Mouse (Mus musculus) cerebellum, adult 18-20 months (tissue): ENCODE measurements around the gene Ipo13.

Source experiments
- DNase-seq, 2 experiments: peaks; one replicate each; pipeline ENCODE4 v3.0.0; 2021

Ipo13 gene

DNA sequence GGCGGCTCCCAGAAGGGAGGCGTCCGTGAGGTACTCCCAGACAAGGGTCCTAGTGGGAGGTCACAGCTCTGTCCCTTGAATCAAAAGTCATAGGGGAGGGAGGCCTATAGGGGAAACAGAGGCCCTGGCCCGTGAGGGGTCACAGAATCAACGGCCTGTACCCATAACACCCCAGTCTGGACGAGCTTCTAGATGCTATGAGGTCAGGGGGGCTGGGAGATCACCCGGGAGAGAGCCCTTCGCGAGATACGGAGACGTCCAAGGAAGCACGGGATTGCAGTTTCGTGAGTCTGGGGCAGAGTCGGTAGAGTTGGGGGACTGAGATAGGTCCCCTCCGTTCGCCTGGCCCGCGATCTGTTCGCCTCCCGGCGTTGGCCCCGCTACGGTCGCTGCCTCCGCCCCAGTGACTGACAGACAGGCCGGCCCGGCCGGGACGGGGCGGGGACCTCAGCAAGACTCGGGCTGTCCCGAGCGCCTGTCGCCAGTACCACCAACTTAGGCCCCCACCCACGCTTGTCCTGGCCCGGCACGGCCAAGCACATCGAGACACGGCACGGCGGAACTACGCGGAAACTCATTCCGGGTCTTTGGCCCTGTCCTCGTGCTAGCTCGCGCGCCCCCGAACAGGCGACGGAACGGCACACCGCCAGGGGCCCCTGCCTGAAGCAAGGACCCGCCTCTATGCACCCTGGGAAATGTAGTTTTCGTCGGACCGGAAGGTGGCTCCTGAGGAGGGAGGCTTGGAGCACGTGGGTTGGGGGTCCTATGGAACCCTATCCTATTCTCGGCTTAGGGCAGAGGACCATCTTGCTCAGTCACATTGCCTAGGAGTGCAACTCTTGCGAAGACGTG lies at the start of gene Ipo13:
TSS of gene Ipo13 (minus strand) at position 409 of the 852 bp plus-strand sequence.
- DNase-seq = peak; percentile 91 to 95

DNA sequence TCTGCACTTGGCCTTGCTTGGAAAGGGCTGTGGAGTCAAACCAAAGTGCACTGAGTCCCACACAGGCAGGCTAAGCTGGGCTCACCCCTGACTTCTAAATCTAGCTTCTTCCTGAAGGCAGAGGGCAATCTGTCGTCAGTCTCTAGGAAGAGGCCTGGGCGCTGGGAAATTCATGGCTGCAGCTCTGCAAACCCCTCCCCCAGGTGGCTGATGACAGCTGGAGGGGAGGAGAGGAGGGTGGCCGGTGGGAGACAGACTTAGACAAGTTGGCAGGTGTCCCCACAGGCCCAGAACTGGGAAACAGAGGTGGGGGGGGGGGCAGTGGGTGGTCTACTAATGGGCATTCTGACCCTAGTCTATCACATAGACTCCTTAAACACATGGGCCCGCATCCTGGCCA lies 42.7 kb upstream of the Ipo13 start:
- no peak for DNase-seq

DNA sequence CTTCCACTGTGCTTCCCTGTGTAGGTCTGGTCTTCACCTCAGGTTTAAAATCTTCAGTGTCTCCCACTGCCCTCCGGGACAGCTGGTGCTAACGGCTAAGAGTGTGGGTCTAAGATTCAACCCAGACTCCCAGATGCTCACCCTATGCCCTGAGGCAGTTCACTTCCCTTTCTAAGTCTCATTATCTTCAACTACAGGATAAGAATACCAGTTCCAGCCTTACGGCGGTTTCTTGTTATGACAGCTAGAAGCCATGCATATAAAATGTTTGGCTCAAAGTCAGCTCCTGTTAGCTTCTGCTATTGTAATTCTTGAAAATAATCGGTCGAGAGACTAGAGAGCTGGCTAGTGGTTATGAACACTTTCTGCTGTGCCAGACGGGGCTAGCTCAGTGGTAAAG lies 32.7 kb upstream of the Ipo13 start:
- DNase-seq = no peak

DNA sequence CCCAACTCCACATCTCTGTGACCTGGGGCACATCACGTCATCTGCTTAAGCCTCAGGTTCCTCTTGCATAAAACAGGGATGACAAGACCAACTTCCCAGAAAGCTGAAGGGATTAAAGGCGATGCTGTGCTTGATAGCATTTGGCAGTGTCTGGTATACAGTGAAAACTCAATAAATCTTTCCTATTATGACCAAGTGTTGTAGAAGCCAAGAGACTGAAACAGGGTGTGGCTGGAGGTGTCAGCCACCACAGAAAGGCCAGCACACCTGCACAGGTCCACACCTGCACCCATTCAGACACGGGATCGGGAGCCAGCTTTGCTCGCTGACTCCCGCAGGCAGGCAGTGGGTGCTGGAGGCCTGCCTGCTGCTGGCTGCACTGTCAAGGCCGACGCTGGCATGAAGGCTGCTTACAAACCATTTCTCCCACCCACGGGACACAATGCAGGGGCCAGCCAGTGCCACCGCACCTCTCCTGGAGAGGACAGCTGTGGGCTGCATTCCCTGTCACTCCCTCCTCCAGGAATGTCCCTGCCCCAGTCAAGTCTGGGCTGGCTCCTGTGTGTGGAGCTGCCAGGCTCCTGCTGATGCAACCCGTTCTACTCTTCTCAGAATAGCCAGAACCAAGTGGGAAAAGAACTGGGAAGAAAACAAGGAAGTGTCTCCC lies 32.0 kb upstream of the Ipo13 start:
- no peak for DNase-seq

DNA sequence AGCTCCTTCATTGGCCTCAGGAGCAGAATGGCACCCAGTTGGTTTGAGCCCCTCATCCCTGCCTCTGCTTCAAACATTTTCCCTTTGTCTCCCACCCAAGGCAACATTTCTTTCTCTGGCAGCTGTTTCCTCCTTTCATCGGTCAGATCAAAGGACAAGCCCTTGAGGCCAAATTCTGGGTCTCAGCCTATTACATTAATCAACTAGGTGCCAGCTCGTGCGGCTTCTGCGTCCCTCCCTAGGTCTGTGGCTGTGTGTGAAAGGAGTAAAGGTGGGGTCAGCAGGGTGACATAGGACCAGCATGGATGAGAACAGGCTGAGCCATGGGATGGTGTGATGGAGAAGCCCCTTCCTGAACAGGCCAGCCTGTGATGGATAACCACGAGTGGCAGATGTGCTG lies 28.5 kb upstream of the Ipo13 start:
- DNase-seq = no peak

DNA sequence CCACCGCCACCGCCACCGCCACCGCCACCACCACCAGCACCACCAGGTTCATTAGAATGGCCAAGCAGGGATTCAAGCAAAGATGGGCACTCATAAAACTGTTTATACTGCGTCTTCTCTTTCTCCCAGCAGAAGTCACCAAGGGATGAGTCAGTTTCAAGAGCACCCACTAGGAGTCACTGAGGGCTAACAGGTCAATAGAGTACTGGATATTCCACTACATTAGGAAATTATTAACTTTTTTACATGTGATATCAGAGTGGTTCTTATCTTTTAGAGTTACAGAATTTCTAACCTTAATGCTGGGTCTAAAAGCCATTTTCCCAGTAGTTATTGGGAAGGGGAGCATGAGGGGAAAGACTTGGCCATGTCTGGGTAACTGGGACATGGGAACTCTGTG lies 22.2 kb upstream of the Ipo13 start:
- DNase-seq = no peak

DNA sequence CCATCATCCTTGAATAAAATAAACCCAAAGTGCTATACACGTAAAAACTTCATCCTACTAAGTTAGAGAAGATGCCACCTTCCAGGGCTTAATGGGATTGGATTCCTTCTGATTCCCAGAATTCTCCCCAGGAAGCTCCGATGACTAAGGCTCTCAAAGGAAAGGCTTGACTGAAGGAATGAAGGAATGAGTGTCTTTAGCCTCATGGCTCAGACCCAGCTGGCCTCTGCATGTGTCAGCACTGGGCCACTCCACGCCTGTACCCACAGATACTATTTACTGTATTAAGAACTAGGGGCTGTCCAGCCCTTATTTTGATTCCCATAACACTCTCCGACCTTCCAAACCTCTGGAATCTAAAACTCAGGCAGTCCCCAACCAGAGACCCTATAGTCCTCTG lies 19.3 kb upstream of the Ipo13 start:
- DNase-seq = no peak

DNA sequence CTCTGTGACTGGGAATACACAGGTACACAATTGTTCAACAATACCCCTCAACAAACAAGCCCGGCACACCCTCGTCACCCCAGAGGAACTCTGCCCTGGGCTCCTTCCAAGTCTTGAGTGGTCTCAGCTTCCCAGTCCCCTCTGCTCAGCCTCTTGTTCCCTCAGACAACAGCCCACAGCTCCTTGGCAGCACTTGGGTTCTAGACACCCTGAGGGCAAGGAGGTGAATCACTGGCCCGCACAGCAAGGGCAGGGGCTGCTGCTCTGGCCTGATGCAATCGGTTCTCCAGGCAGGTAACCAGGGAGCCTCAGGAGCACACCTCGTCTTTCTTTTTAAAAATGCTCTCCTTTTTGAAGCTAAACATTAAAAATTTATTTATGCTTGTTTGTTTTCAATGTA lies 18.4 kb upstream of the Ipo13 start:
- DNase-seq = no peak

DNA sequence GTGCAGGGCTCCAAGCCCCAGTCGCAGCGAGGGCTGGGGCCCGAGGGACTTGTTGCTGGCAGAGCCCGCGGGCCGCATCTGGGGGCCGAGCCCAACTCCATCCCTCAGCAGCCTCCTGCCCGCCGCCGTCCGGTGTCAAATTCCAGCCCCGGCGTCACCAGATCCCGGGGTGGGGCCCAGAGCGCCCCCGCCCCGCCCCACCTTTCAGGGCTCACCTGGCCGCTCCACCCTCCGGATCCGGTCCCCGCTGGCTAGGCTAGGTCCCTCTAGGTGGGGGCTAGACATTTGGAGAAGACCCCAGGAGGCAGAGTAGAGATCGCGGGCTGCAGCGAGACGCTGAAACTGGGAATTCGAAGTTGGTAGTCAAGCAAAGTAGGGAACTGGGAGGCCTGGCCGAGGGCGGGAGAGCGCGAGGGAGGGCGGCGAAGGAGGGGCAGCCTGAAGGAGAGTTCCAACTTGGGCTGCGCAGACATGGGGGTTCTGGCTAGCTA lies 14.6 kb upstream of the Ipo13 start, which contains the start of gene Artn:
TSS of gene Artn (minus strand) at position 373 of the 491 bp plus-strand sequence.
- DNase-seq = peak in 1 of 2 experiments; percentile 28

DNA sequence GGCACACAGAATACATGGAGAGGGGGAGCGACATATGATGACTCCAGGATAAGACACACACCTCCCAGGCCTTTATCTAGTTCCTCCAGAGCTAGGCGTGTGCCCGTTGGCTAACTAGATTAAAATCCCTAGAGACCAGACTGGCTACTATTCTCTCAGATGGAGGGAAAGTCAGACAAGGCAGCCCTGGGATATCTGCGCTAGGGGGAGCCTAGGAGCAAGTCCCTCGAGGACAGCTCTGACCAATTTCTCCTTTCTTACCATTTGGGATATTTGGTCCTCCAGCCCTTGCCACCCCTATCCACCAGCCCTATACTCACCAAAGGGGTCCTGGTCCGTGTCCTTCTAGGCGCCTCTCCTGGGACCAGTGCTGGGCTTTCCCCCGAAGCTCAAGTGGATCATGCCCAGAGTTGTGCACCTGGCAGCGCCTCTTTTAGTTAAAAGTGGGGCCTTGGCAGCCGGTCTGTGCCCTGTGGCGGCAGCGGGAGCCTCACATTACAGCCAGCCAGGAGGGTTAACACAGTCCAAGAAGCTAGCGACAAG lies 14.0 kb upstream of the Ipo13 start:
- DNase-seq = peak; percentile 62 to 64

DNA sequence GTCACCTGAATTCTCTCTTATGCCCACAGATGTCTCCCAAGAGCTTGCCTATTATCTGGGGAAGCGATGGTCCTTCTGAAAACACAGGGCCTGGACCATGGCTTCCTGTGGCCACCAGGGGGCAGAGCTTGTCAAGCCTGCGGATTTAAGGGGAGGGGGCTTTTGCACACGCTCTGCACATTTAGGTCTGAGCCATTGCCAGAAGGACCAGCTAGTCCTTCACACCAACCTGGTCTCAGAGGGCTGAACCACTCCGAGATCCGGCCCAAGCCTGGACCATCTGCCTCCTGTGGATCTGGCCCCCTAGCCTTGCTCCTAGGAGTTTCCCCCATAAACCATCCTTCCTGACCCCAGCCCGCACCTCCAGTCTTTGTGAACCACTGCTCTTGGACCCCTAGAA lies 13.4 kb upstream of the Ipo13 start:
- DNase-seq = peak; percentile 38 to 51

DNA sequence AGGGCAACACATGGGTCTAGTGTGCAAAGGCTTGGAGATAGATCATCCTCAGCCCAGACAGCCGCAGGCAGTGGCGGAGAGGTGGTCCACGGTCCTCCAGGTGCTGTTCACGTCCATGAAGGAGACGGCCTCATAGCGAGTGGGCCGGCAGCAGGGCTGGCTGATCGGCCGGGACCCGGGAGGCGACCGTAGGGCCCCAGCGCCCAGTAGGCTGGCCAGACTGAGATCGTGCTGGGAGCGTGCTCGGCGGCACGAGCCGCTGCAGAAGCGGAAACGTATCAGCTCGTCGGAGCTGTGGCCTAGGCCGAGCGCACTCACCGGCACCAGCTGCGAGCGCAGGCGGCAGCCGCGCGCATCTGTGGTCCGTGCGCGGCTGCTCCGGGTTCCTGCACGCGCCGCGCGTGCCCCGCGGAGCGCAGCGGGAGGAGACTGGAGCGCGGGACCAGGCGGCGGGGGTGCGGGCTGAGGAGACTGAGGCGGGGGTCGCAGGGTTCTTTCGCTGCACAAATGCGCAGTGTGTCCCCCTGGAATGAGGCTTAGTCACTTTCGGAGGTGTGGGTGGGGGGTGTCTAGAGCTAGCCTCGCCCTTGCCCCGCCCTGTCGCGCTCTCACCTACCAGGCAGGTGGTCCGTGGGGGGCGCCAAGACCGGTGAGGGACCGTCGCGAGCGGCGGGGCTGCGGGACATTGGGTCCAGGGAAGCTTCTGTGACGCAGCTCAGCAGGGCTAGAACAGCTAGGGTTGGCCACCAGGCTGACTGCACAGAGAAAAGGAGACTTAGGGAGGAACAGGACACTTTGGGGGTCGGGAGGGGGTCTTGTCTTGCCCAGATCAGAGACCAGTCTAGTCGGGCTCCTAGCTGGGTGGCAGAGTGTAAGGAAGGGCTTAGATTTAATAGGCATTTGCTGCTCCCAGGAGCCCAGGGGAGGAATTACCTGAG lies 12.0 kb upstream of the Ipo13 start:
- peak; percentile 50 to 69 for DNase-seq

DNA sequence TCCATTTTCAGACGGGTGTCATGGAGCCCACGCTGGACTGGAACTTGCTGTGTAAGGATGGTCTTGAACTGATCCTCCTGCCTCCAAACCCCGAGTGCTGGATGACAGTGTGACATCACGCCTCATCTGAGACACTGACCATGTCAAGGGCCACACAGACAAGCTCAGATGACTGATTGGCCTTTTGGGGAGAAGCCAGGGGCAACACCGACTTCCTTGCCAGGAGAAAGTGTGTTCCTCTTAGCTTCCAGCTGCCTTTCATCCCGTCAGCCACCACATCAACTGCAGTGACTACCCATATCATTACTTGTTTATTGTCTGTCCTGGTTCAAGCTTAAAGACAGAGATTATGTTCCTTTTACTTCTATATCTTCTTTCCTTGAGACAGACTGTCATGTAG lies 10.1 kb upstream of the Ipo13 start:
- no peak for DNase-seq

DNA sequence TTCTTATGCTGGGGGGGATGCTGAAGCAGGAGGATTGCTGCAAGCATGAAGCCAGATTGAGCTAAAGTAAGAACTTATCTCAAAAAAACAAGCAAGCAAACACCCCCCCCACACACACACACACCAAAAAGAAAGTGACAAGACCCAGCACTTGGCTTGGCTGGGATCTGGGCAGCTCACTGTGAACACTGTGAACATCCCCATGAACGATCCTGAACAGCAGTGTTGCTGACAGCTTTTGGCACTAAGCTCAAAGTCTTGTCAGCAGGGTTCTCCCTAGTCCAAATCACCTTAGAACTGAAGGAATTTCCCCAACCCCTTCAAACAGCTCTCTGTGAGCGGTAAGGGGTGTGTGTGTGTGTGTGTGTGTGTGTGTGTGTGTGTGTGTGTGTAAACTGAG lies 8.7 kb upstream of the Ipo13 start:
- DNase-seq = no peak

DNA sequence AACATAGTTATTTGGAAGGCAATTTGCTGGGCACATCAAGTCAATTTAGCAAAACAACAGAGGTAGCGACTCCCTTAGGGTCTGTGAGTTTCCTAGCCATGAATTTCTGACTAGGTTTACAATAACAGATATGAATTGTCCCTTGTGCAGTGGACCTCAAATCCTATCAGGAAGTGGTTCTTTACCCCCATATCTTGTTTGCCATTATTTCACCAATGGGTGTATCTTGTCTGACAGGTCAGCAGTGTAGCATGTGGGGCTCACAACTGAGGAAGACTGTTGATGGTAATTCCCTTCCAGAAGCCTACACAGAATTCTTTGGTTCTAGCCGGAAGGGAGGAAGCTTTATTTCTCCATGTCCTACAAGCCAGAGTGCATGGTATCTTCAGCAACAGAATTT lies 6.6 kb upstream of the Ipo13 start:
- no peak for DNase-seq

DNA sequence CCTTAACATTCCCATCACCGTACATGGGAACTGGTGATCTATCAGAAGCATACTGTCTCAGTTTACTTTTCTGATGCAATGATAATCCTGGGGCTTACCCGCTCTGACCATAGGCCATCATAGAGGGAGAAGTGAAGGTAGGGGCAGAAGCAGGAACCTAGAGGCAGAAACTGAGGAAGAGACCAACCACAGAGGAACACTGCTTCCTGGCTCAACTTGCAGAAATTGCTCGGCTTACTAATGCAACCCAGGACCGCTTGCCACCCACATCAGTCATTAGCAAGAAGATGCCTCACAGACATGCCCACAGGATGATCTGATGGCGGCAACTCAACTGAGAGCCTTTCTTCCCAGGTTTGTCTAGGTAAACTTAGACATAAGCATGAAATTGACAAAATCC lies 4.0 kb upstream of the Ipo13 start:
- DNase-seq = no peak

DNA sequence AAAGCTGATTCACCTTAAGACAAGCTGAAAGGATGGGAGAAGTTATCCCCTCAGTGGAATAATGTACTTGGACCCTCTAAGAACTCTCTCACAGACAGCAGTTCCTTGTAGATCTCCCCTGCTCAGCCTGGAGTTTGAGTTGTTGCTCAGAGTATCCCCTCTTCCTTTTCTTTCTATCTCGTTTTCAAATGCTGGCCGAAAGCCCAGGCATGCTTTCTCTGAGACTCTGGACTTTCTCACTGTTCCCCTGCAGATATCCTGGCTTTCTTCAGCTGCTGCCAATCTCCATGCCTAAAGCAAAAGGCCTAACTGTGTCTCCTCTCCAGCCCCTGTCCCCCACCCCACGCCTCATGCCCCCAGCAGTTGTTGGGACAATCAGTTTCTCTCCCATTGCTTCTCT lies 3.5 kb upstream of the Ipo13 start:
- DNase-seq = no peak

DNA sequence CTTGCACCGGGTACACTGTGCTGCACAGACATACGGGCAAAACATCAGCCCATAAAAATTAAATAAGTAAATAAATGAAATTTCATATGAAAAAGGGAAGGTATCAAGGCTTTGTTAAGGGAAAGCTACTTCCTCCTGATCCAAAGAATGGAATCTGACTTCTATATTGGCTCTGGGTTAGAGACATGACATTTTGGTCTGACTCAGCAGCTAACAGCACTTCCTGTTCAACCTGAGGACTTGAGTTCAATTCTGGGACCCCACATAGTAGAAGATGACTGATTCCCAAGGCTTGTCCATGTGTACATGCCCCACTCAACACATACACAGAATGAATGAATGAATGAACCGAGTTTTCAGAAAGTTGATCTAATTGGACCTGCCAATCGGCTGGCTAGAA lies 3.0 kb upstream of the Ipo13 start:
- no peak for DNase-seq

DNA sequence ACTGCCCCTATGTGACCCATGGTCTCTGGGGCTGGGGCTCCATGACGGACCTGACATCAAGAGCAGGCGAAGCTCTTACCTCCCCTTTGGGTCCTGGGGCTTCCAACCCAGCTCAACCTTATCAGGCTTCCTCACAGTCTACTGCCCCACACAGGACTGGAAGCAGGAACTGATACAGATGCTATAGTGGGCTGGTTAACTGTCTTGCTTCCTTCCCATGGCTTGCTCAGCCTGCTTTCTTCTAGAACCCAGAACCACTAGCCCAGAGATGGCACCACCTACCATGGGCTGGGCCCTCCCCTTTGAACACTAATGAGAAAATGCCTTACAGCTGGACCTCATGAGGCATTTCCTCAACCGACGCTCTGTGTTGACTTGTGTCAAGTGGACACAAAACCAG lies 2.6 kb upstream of the Ipo13 start:
- DNase-seq = no peak

DNA sequence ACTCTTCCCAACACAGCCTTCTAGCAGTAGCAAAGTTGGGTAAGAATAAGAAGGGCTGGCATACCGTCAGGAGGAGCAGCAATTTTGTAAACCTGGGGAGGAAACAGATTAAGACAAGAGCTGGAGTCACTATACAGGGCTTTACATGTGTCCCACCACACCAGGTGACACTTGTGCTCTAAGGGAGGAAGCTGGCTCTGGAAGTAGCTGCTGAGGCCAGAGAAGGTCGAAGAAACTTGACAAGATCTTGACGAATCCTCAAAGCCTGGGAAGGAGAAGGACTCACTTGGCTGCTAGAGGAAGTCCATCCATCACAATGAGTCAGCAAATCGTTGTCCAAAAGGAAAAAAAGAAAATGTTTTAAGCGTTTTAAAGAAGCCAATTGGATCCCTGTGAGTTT lies 1.6 kb upstream of the Ipo13 start:
- no peak for DNase-seq

DNA sequence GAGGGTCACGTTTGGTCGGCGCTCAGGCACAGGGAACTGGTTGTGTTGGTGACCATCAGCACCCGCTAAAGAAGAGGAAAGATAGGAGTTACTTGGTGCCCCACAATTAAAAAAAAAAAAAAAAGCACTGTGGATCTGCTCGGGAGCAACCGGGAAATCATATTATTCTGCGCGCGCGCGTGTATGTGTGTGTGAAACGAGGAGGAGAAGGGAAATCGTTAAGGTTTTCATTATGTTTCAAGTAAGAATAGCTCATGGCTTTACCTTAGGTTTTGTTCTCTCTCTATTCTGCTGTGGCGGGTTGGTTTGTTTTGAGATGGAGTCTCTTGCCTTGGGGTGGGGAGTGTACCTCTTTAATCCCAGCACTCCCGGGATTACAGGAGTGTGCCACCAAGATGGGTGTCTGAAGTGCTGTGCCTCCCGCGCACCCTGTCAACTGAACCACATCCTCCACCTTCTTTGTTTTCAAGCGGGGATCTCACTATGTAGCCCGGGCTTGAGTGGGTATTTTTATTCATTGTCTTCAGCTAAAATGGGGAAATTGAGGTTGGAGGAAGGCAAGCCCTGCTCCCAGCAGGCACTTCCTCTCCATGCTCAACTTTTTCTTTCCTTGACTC lies 798 bp upstream of the Ipo13 start:
- DNase-seq = no peak

DNA sequence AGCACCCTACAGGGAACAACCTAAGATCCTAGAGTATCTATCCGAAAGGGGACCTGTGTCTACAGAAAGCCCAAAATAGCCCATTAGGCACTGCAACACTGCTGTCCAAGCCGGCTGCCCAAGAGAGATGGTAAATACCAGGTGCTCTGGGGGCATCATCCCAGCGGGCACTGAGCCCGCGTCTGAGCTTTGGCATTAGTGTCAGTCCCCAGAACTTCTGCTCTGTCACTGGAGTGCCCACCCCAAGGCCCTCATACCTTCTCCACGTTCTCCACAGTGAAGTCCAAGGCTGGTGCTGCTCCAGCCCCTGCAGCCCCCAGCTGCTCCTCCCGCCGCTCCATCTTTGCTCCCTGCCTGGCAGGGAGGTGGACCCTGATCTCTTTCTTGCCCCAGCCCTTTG lies 768 bp downstream of the Ipo13 start:
- peak; percentile 53 to 63 for DNase-seq
